Mouse (Mus musculus) CD4-positive naive resting alpha-beta T cell, adult 57 days (primary cell): ENCODE results near the gene Fam160a1. TPM values are rescaled to one million over a fixed set of nuclear protein-coding genes. Genes with fewer than 3 reads are reported as not detected.

Experiments
- total RNA-seq: library from RNA; stranded (reverse); gene quantifications from one replicate; pipeline ENCODE4 v1.2.4, GENCODE M21; 2023

Fam160a1 gene
- 0.30 TPM for total RNA-seq

GRCm38 (mm10) chr3:85817191-85817590, at the start of gene Fam160a1:
TSS of gene Fam160a1 (minus strand) at chr3:85817291.

Other genes with a start within 250 kb of the Fam160a1 start
- 10.3 TPM for gene Gatb, start 243.2 kb downstream of the Fam160a1 start, total RNA-seq
- gene Glt28d2, start 70.2 kb upstream of the Fam160a1 start, total RNA-seq: not detected
- gene Gm37240, start 70.2 kb upstream of the Fam160a1 start, total RNA-seq: not detected
- gene Sh3d19, start 153.8 kb upstream of the Fam160a1 start, total RNA-seq: 0.65 TPM
- gene Prss48, start 185.2 kb upstream of the Fam160a1 start, total RNA-seq: not detected